Mouse (Mus musculus) lung, adult 10 weeks (tissue): ENCODE results near the gene Ube2s. TPM values are rescaled to one million over a fixed set of nuclear protein-coding genes. Genes with fewer than 3 reads are reported as not detected.

Source experiments
- polyA plus RNA-seq: library from polyadenylated mRNA; stranded (reverse); fragments of 350-450 nt; fragmentation: Illumina TruSeq; extraction: RNeasy Lipid Tissue Mini Kit (QIAGEN cat#74804); gene quantifications from one replicate; pipeline ENCODE4 v1.2.3, GENCODE M21; 2014; ENCODE audit warnings: low read depth, low replicate concordance; ENCODE audit not compliant: insufficient read depth

Gene Ube2s
- polyA plus RNA-seq, result 128 TPM

GRCm38 (mm10) chr7:4812303-4813104, at the start of gene Ube2s:
Gene Ube2s, minus strand, starts transcription at chr7:4812590.

GRCm38 (mm10) chr7:4844245-4844916, 32.0 kb upstream of the Ube2s start, which contains the start of gene Shisa7:
Gene Shisa7, minus strand, starts transcription at chr7:4844696.

GRCm38 (mm10) chr7:4792278-4793212, 19.8 kb downstream of the Ube2s start, which contains the start of gene Rpl28:
Gene Rpl28, plus strand, starts transcription at chr7:4792874.

GRCm38 (mm10) chr7:4789436-4789935, 22.9 kb downstream of the Ube2s start, which contains the start of gene Tmem238:
Gene Tmem238, minus strand, starts transcription at chr7:4789656.

GRCm38 (mm10) chr7:4782759-4783158, 29.6 kb downstream of the Ube2s start, which contains the start of the genes Il11 and Tmem190:
Gene Il11, minus strand, starts transcription at chr7:4782859.
Gene Tmem190, plus strand, starts transcription at chr7:4782937.

GRCm38 (mm10) chr7:4771202-4771601, 41.2 kb downstream of the Ube2s start, which contains the start of gene Fam71e2:
Gene Fam71e2, minus strand, starts transcription at chr7:4771302.

GRCm38 (mm10) chr7:4752821-4753570, 59.4 kb downstream of the Ube2s start, which contains the start of gene Cox6b2:
Gene Cox6b2, minus strand, starts transcription at chr7:4753094.

Other genes with a start within 250 kb of the Ube2s start
- 0.21 TPM for gene Ptprh, start 208.5 kb downstream of the Ube2s start, polyA plus RNA-seq
- gene Tmem86b, start 181.2 kb downstream of the Ube2s start, polyA plus RNA-seq, result 2.6 TPM
- 37.5 TPM for gene Ppp6r1, start 153.6 kb downstream of the Ube2s start, polyA plus RNA-seq
- 36.3 TPM for gene Hspbp1, start 127.5 kb downstream of the Ube2s start, polyA plus RNA-seq
- gene Brsk1, start 122.0 kb downstream of the Ube2s start, polyA plus RNA-seq, result 1.5 TPM
- 1.7 TPM for gene Tmem150b, start 87.3 kb downstream of the Ube2s start, polyA plus RNA-seq
- gene Kmt5c, start 72.5 kb downstream of the Ube2s start, polyA plus RNA-seq, result 17.6 TPM
- 80.5 TPM for gene Cox6b2, start 59.5 kb downstream of the Ube2s start, polyA plus RNA-seq
- not detected for gene Fam71e2, start 41.3 kb downstream of the Ube2s start, polyA plus RNA-seq
- 0.53 TPM for gene Il11, start 29.7 kb downstream of the Ube2s start, polyA plus RNA-seq
- not detected for gene Tmem190, start 29.7 kb downstream of the Ube2s start, polyA plus RNA-seq
- 8.3 TPM for gene Tmem238, start 22.9 kb downstream of the Ube2s start, polyA plus RNA-seq
- 809 TPM for gene Rpl28, start 19.7 kb downstream of the Ube2s start, polyA plus RNA-seq
- gene Shisa7, start 32.1 kb upstream of the Ube2s start, polyA plus RNA-seq, result 0.48 TPM
- 15.3 TPM for gene Isoc2b, start 57.7 kb upstream of the Ube2s start, polyA plus RNA-seq
- gene Isoc2a, start 64.6 kb upstream of the Ube2s start, polyA plus RNA-seq, result 15.4 TPM
- gene Gm36210, start 93.9 kb upstream of the Ube2s start, polyA plus RNA-seq, result not detected
- gene Zfp628, start 102.6 kb upstream of the Ube2s start, polyA plus RNA-seq, result 3.6 TPM
- gene Nat14, start 109.4 kb upstream of the Ube2s start, polyA plus RNA-seq, result 6.2 TPM
- gene Ssc5d, start 113.2 kb upstream of the Ube2s start, polyA plus RNA-seq, result 1.6 TPM
- 3.0 TPM for gene Sbk2, start 151.8 kb upstream of the Ube2s start, polyA plus RNA-seq
- 4.7 TPM for gene Sbk3, start 158.6 kb upstream of the Ube2s start, polyA plus RNA-seq
- 23.2 TPM for gene Zfp579, start 183.6 kb upstream of the Ube2s start, polyA plus RNA-seq
- gene Zfp524, start 201.8 kb upstream of the Ube2s start, polyA plus RNA-seq, result 22.7 TPM
- 14.4 TPM for gene Fiz1, start 202.1 kb upstream of the Ube2s start, polyA plus RNA-seq
- not detected for gene Gm44973, start 202.9 kb upstream of the Ube2s start, polyA plus RNA-seq
- gene Zfp865, start 207.8 kb upstream of the Ube2s start, polyA plus RNA-seq, result 8.2 TPM
- gene Ccdc106, start 208.0 kb upstream of the Ube2s start, polyA plus RNA-seq, result not detected
- gene 4632433K11Rik, start 221.5 kb upstream of the Ube2s start, polyA plus RNA-seq, result not detected
- gene Zfp784, start 225.9 kb upstream of the Ube2s start, polyA plus RNA-seq, result 2.8 TPM
- gene Zfp580, start 238.9 kb upstream of the Ube2s start, polyA plus RNA-seq, result 7.2 TPM
- gene U2af2, start 249.6 kb upstream of the Ube2s start, polyA plus RNA-seq, result 96.1 TPM